Mouse (Mus musculus) midbrain, embryonic 13.5 days (tissue): ENCODE measurements around the gene Tuba4a. TPM values are rescaled to one million over a fixed set of nuclear protein-coding genes. Genes with fewer than 3 reads are reported as not detected.

ENCODE experiments used
- ATAC-seq: fragments of 200-750 bp; cut with Nextera tagmentation; 2 replicates; pipeline ENCODE4 v1.8.0; 2017; ENCODE audit warnings: mild to moderate bottlenecking, moderate TSS enrichment, moderate library complexity
- H3K27ac ChIP-seq: fragments of 300-500 bp; sonication (generic); 2 replicates; pipeline ENCODE4 v1.5.1; 2015; ENCODE audit warnings: inconsistent platforms, mild to moderate bottlenecking, moderate library complexity
- H3K27me3 ChIP-seq: fragments of 300-500 bp; sonication (generic); 2 replicates; pipeline ENCODE4 v1.6.1; 2015; ENCODE audit warnings: mild to moderate bottlenecking, inconsistent platforms
- H3K36me3 ChIP-seq: fragments of 300-500 bp; sonication (generic); 2 replicates; pipeline ENCODE4 v1.6.1; 2015; ENCODE audit warnings: mild to moderate bottlenecking, inconsistent platforms
- H3K4me1 ChIP-seq: fragments of 300-500 bp; sonication (generic); replicated peaks from 2 replicates; pipeline ENCODE4 v1.6.1; 2015; ENCODE audit warnings: inconsistent platforms
- H3K4me2 ChIP-seq: fragments of 300-500 bp; sonication (generic); replicated peaks from 2 replicates; pipeline ENCODE4 v1.6.1; 2015; ENCODE audit warnings: moderate library complexity, mild to moderate bottlenecking, inconsistent platforms
- H3K4me3 ChIP-seq: fragments of 300-500 bp; sonication (generic); replicated peaks from 2 replicates; pipeline ENCODE4 v1.5.1; 2015; ENCODE audit warnings: mild to moderate bottlenecking, inconsistent platforms
- H3K9ac ChIP-seq: fragments of 300-500 bp; sonication (generic); replicated peaks from 2 replicates; pipeline ENCODE4 v1.6.1; 2015; ENCODE audit warnings: mild to moderate bottlenecking, inconsistent platforms
- H3K9me3 ChIP-seq: fragments of 300-500 bp; sonication (generic); 2 replicates; pipeline ENCODE4 v1.6.1; 2016; ENCODE audit warnings: mild to moderate bottlenecking, inconsistent platforms
- WGBS: fragments of 180-500 bp; shearing (Covaris S2); methylation state at CpG from one replicate; pipeline ENCODE4 v1.1.7; 2015; 5-methylcytosine and 5-hydroxymethylcytosine counted together
- polyA plus RNA-seq: library from polyadenylated mRNA; unstranded; fragments of >200 nt; fragmentation: Nextera tagmentation; extraction: Ambion mirVana; gene quantifications from 2 replicates; pipeline ENCODE4 v1.2.1, GENCODE M21; 2015

Tuba4a gene
- polyA plus RNA-seq, 1 experiment from 2014 or later: 5.3 TPM

DNA sequence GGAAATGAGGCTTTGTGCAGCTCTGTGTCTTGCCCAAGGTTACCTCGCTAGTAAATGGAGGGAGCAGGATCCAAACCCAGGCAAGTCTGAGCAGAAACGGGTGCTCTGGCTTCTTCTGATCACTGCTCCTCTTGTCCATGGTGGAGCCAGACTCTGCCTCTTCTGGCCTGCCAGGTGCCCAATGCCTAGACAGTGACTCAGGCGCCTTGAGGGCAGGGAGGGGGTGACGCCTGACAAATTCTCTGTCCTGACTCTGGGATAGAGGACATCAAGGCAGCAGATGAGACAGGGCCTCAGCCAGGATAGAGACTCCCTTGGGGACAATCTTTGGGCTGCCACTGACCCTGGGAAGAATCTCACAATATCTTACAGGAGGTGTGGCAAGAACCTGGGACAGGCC lies 11.6 kb upstream of the Tuba4a start:
- no peak overlapping the region for H3K4me2 ChIP-seq
- H3K27ac ChIP-seq: no peak overlapping the region
- H3K4me1 ChIP-seq: peaks cover 10% of the 10 kb centered on the region
- WGBS: 75% methylated on average over 4 of the region's 4 CpGs
- H3K9me3 ChIP-seq: no peaks in the 10 kb centered on the region
- ATAC-seq: no peak
- no peak overlapping the region for H3K4me3 ChIP-seq
- peaks cover 14% of the 10 kb centered on the region; the same call in 1 of the 2 replicates for H3K27me3 ChIP-seq
- H3K9ac ChIP-seq: no peak overlapping the region
- no peaks in the 10 kb centered on the region for H3K36me3 ChIP-seq

DNA sequence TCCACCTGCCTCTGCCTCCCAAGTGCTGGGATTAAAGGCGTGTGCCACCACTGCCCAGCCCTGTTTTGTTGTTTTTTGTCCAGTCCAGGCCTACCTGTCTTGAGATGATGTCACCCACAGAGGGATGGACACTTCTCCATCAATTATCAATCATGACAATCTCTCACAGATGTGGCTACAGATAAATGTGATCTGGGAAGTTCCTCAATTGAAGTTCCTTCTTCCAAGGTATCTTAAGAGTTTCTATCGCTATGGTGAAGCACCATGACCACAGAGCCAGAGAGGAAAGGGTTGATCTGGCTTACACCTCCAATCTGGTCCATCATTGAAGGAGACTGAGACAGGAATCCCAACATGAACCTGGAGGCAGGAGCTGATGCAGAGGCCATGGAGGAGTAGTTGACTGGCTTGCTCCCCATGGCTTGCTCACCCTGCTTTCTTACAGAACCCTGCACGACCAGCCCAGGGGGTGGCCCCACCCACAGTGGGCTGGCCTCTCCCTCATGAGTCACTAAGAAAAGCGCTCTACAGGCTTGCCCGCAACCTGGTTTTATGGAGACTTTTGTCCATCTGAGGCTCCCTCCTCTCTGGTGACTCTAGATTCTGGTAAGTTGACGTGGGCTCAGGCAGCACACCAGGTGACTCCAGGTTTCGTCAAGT lies 10.8 kb upstream of the Tuba4a start:
- peaks cover 15% of the 10 kb centered on the region; the same call in 1 of the 2 replicates for H3K27me3 ChIP-seq
- no peak for ATAC-seq
- no peak overlapping the region for H3K9ac ChIP-seq
- no peak overlapping the region for H3K27ac ChIP-seq
- H3K36me3 ChIP-seq: no peaks in the 10 kb centered on the region
- H3K9me3 ChIP-seq: no peaks in the 10 kb centered on the region
- WGBS: 72% methylated on average over 7 of the region's 7 CpGs
- H3K4me3 ChIP-seq: no peak overlapping the region
- H3K4me2 ChIP-seq: no peak overlapping the region
- peaks cover 5% of the 10 kb centered on the region for H3K4me1 ChIP-seq

DNA sequence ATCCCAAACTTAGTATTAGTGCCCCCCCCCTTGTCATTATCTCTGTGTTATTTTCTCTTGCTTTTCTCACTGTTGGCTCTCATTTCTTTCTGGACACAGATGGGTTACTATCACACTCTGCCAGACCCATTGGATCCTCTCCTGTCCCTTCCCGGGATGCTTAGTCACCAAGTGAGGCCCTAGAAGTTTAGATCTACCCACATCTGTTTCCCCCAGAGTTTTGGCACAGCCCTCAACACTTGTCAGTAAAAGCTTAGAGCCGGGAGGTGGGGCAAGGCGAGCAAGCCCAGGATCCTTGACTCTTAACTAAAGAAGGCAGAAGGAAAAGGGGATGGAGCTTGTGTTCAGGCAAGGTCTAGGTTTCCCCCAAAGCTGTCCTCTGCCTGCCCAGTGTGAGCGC lies 9.5 kb upstream of the Tuba4a start:
- no peaks in the 10 kb centered on the region for H3K9me3 ChIP-seq
- no peak overlapping the region for H3K9ac ChIP-seq
- ATAC-seq: no peak
- H3K4me2 ChIP-seq: no peak overlapping the region
- no peak overlapping the region for H3K4me3 ChIP-seq
- no peaks in the 10 kb centered on the region for H3K4me1 ChIP-seq
- H3K27ac ChIP-seq: no peak overlapping the region
- 74% methylated on average over 4 of the region's 4 CpGs for WGBS
- H3K27me3 ChIP-seq: peaks cover 15% of the 10 kb centered on the region; the same call in 1 of the 2 replicates
- H3K36me3 ChIP-seq: no peaks in the 10 kb centered on the region

DNA sequence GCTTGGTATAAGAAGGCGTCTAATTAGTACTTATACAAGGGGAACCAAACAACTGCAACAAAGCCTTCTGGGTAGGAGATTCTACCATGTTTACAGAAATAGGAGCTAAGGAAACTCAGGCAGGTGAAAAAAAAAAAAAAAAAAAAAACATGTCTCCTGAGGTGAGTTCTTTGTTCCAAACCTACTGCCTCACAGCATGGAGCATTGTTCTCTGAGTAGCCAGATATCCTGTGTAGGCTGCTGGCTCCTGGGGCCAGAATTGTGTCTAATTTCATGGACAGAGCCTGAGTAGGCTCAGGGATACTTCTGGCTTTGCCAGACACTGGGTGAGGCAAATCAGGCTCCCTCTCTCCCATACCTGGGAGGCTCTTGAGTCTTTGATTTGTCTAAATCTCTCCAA lies 8.0 kb upstream of the Tuba4a start:
- H3K36me3 ChIP-seq: no peaks in the 10 kb centered on the region
- no peak overlapping the region for H3K4me3 ChIP-seq
- no peak overlapping the region for H3K9ac ChIP-seq
- no peak overlapping the region for H3K4me2 ChIP-seq
- ATAC-seq: no peak
- no peaks in the 10 kb centered on the region for H3K9me3 ChIP-seq
- peaks cover 22% of the 10 kb centered on the region; the same call in 1 of the 2 replicates for H3K27me3 ChIP-seq
- no peaks in the 10 kb centered on the region for H3K4me1 ChIP-seq
- H3K27ac ChIP-seq: no peak overlapping the region
- 71% methylated on average over 1 of the region's 1 CpGs for WGBS

DNA sequence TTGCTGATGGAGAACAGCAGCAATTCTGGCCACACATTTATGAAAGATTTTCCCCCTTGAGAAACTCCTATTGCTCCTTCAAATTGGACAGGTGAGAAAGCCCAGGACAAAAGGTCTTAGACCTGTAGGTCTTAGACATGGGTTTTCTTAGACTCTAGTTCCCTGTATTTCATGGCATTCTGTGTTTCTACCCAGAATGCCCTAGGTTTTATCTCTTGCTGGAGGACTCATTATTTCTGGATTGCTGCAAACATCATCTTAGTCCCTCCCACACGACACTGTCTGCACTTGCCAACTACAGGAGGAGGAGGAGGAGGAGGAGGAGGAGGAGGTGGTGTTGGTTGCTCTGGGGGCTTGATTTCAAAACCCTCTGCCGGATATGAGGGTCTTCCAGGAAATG lies 6.5 kb upstream of the Tuba4a start:
- Histone ChIP-seq H3K4me1 (no peaks in the 10 kb centered on the region), H3K4me3 (no peak overlapping the region), H3K27ac (no peak overlapping the region), H3K36me3 (no peaks in the 10 kb centered on the region), H3K27me3 (peaks cover 31% of the 10 kb centered on the region), H3K9me3 (no peaks in the 10 kb centered on the region), H3K4me2 (no peak overlapping the region), H3K9ac (no peak overlapping the region)
- no peak for ATAC-seq
- 76% methylated on average over 2 of the region's 2 CpGs for WGBS

DNA sequence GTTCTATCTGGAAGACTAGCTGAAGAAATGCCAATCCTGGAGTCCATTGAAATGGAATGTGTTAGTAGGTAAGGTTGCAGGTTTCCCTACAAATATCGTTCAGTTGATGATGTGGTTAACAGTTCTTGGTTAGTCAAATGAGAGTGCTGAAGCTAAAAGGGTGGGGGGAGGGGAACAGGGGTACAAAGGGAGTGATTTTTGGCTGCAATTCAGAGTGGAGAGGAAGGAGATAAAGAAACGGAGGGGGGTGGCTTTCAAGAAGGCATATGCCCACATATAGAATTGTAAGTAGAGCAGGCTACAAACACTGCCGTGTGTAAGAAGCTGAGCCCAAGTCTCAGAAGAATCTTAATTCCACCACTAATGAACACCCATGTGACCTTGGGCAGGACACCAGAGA lies 5.8 kb upstream of the Tuba4a start:
- Histone ChIP-seq H3K4me2 (no peak overlapping the region), H3K9ac (no peak overlapping the region), H3K27me3 (peaks cover 38% of the 10 kb centered on the region), H3K9me3 (no peaks in the 10 kb centered on the region), H3K36me3 (no peaks in the 10 kb centered on the region), H3K27ac (no peak overlapping the region), H3K4me1 (no peaks in the 10 kb centered on the region), H3K4me3 (no peak overlapping the region)
- no peak for ATAC-seq
- WGBS: 69% methylated on average over 3 of the region's 3 CpGs

DNA sequence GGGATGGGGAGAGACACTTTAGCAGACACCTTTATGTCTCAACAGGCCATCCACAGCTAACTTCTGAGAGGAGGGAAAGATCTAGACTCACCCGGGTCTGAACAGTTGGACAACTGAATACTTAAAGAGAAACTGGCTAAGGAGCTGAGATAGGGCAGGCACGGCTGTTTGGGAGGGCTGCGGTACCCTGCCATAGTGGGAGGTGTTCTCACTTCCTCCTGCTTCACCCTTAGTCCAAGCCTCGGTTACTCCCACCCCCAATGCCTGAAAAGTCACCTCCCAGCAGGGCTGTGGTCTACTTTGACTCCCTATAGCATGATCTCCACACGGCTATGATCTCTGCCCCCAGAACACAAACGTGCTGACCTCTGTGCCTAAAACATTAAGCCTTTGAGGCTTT lies 3.9 kb upstream of the Tuba4a start:
- Histone ChIP-seq H3K27ac (no peak overlapping the region), H3K27me3 (peaks cover 51% of the 10 kb centered on the region)
- 77% methylated on average over 6 of the region's 6 CpGs for WGBS

DNA sequence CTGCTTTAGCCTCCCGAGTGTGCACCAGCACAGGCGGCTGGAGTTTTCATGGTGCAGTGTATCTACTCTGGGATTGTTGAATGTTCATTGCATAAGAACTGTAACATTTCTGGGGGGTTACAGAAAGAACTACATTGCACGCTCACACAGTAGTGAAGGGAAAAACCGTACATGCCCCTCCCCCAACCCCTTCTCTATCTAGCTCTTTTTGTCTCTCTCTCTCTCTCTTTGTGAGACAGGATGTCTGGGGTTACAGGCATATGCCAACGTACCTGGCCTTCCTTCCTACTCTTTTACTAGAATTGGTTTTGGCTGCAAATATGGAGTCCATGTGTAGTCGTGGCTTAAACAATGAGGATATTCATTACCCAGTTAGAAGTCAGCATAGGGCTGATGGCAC lies 3.3 kb upstream of the Tuba4a start:
- Histone ChIP-seq H3K4me3 (no peak overlapping the region), H3K9ac (no peak overlapping the region), H3K27ac (no peak overlapping the region), H3K4me1 (peaks cover 19% of the 10 kb centered on the region), H3K9me3 (no peaks in the 10 kb centered on the region), H3K36me3 (no peaks in the 10 kb centered on the region), H3K27me3 (peaks cover 57% of the 10 kb centered on the region), H3K4me2 (no peak overlapping the region)
- no peak for ATAC-seq
- WGBS: 83% methylated on average over 6 of the region's 6 CpGs

More for the DNA sequence above, 3.9 kb upstream of the Tuba4a start:
- Histone ChIP-seq H3K4me1 (peaks cover 13% of the 10 kb centered on the region), H3K4me3 (no peak overlapping the region), H3K4me2 (no peak overlapping the region), H3K36me3 (no peaks in the 10 kb centered on the region), H3K9me3 (no peaks in the 10 kb centered on the region), H3K9ac (no peak overlapping the region)
- no peak for ATAC-seq

DNA sequence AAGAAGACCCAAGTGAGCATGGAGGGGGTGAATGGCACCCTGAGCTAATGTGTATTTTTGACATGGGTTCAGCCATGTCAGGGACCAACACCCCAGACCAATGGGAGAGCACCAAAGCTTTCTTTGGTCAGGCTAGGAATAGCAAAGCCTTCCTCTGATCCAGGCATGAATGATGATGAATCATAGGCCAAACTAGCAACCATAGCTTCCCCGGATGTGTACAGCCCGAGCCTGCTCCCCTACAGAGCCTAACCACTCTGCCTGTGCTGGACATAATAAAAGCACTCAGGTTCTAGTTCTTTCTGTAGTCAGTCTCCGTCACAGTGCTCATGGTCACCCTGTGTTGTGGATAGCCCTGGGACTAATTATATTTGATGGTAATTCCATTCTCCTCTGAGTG lies 1.9 kb upstream of the Tuba4a start:
- Histone ChIP-seq H3K9ac (no peak overlapping the region), H3K27ac (no peak overlapping the region), H3K4me3 (no peak overlapping the region), H3K4me1 (peaks cover 19% of the 10 kb centered on the region), H3K27me3 (peaks cover 71% of the 10 kb centered on the region), H3K4me2 (no peak overlapping the region), H3K9me3 (no peaks in the 10 kb centered on the region), H3K36me3 (no peaks in the 10 kb centered on the region)
- no peak for ATAC-seq
- WGBS: 82% methylated on average over 3 of the region's 3 CpGs

DNA sequence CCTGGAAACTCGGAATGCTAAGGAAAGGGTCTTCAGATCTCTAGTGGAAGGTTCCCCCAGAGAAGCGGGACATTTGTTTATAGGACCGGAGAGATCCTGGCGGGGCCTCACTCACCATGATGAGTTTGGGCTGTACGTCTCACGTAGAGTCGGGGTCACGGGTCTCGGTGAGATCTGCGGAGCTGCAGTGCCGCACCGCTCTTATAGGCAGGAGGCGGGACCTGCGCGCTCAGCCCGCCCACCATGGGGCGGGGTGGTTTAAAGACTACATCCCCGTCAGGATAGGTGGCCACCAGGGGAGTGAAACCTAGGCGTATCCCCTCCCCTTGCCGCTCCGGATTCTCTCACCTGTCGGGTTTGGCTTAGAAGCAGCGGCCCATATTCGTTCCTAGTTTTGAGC lies 587 bp downstream of the Tuba4a start:
- H3K4me3 ChIP-seq: peak overlapping the region; percentile 56
- no peak overlapping the region for H3K27ac ChIP-seq
- H3K36me3 ChIP-seq: peaks cover 20% of the 10 kb centered on the region
- peaks cover 78% of the 10 kb centered on the region for H3K27me3 ChIP-seq
- under 1% methylated on average over 24 of the region's 24 CpGs for WGBS
- no peaks in the 10 kb centered on the region for H3K9me3 ChIP-seq
- H3K4me1 ChIP-seq: peaks cover 24% of the 10 kb centered on the region
- ATAC-seq: peak; percentile 90
- H3K9ac ChIP-seq: peak overlapping the region; percentile 68
- H3K4me2 ChIP-seq: peak overlapping the region; percentile 95

DNA sequence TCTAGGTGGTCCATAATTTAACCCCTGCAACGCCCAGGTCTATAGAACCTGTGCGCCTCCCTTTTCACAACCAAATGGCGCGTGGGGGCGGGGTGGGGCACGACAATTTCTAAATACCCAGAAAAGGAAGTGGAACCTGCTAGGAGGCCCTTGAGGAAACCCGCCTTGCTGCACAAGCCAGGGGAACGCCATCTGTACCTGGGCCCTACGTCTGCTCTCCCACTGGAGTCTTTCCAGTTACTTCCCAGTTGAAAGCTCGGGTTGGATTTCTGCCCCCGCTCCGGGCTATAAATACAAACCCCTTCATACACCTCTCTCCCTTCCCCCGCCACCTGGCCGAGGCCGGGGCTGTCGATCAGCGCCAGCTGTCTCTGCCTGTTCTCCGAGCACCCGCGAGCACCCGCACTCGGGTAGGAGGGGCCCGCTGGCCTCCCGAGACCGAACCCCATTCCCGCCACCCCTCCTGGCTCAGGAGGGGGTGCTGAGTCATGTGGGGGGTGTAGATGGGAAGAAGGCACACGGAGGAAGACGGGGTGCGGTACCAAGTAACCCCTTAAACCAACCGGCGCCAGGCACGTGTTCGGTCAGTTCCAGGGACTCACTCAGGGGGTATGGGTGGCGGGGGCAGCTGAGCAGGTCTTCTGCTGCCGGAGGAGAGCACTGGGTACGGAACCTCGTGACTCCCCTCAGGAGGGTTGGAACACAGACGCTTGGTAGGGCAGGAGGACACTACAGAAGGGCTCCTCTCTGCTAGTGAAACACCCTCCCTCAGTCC lies 1.3 kb downstream of the Tuba4a start:
- H3K4me3 ChIP-seq: peak overlapping the region; percentile 56
- H3K9ac ChIP-seq: peak overlapping the region; percentile 68
- H3K9me3 ChIP-seq: no peaks in the 10 kb centered on the region
- WGBS: 3% methylated on average over 38 of the region's 38 CpGs
- ATAC-seq: peak; percentile 77
- H3K4me2 ChIP-seq: peak overlapping the region; percentile 95
- peaks cover 78% of the 10 kb centered on the region for H3K27me3 ChIP-seq
- peaks cover 25% of the 10 kb centered on the region for H3K4me1 ChIP-seq
- H3K36me3 ChIP-seq: peaks cover 27% of the 10 kb centered on the region
- H3K27ac ChIP-seq: no peak overlapping the region

DNA sequence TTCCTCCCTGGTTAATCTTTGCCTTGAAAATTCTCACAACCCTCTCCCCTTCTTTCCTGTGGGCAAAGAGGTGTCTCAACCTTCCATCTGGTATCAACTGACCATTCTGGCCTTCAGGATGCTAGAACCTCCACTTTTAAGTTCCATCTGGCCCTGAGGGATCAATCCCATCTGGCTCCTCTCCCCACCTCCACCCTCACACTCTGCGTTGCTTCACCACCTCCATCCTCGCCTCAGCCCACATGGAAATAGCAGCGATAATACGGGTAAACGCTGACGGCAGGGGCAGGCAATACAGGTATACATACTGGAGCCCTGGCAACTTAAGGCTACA lies 1.8 kb downstream of the Tuba4a start:
- Histone ChIP-seq H3K9ac (0 out of 2 replicates have a peak overlapping the region, but pooled peaks have one; percentile 68), H3K4me1 (peaks cover 30% of the 10 kb centered on the region), H3K27ac (no peak overlapping the region), H3K4me2 (peak overlapping the region; percentile 95; the same call in 1 of the 2 replicates), H3K4me3 (peak overlapping the region; percentile 56; the same call in 1 of the 2 replicates), H3K27me3 (peaks cover 73% of the 10 kb centered on the region), H3K36me3 (peaks cover 32% of the 10 kb centered on the region), H3K9me3 (no peaks in the 10 kb centered on the region)
- no peak for ATAC-seq
- 7% methylated on average over 6 of the region's 6 CpGs for WGBS
